Mouse (Mus musculus) c-Kit-positive CD71-positive TER-119-negative erythroid progenitor cells, embryonic 14.5 days (primary cell): ENCODE results near the gene Zfp568.

Experiments used
- DNase-seq: peaks from one replicate; pipeline ENCODE4 v3.0.0-alpha.2; 2013; ENCODE audit warnings: low read depth

Zfp568 gene

DNA sequence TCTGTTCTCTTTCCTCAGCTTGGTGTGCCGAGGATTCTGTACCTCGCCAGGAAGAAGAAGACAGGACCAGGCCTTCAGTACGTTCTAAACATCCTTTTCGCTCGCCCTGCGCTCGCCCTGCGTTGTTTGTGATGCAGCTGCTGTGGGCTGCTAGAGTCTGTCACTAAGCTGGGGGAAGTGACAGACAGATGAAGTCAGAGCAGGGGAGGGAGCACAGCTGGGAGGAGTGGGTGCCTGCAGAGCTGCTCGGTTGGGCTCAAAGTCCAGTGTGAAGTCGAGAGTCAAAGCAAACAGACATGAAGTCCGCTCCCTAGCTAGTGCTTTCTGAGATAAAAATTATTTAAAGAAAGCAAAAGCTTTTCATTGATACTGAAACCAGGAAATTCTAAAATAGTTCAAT is 5.3 kb downstream of the Zfp568 start:
- DNase-seq, result no peak

DNA sequence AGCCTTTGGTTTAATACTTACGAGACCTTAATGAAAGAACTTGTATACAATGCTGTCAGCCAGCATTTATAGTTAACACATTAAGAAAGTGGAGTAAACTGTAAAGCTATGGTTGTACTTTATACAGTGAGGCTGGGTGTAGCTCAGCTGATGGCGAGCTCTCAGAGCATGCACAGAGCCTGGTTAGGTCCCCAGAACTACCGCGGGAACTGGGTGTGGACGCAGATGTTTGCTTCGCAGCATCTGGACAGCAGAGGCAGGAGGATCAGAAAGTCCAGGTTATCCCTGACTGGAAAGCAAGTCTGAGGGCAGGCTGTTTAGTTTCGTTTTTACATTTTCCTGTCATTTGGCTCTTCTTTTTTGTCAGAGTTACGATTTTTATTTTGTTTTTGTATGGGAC is 8.9 kb downstream of the Zfp568 start:
- DNase-seq, result no peak

DNA sequence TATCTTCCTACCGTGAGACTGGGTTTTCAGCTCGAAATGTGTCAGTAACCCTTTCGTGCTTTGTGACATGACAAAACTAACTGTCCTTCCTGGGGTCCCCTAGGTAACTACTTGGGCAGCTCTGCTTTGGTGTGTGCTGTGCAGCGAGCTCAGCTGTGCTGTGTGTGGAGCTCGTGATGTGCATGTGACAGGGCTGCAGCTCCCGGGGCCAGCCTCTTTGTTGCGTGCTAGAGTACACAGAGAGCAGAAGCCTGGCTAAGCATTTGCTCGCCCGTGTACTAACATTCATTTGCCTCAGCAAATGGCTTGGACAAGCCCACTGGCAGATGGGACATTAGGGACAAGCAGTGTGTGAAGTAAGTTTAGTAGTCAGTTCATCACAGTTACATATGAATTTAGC is 9.6 kb downstream of the Zfp568 start:
- DNase-seq, result no peak

DNA sequence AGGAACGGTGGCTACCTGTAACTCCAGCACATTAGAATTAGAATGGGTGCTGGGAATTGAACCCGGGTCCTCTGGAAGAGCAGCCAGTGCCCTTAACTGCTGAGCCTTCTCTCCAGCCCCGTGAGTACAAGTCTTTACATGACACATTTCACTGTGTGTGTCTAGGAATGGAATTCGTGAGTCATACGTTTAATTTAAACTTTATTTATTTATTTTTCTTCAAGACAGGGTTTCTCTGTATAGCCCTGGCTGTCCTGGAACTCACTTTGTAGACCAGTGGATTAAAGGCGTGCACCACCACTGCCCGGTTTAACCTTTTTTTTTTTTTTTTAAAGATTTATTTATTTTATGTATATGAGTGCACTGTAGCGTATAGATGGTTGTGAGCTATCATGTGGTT is 11.4 kb downstream of the Zfp568 start:
- DNase-seq, result no peak

DNA sequence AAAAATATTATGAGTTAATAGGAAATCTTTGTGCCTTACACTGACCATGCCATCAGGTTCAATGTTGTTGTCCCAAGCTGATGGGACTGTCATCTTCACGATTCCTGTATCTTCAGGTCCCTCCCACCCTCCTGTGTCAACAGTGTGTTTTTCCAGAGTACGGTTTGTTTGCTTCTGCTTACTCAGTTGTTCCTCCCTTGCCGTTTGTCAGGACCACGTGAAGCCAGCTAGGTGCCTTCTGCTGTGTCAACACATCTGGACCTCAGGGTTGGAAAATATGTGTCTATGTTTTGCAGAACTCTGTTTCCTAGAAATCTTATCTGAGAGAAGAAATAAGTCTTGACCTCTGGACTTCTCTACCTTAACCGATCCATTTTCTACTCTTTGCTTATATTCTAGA is 16.8 kb downstream of the Zfp568 start:
- no peak for DNase-seq

DNA sequence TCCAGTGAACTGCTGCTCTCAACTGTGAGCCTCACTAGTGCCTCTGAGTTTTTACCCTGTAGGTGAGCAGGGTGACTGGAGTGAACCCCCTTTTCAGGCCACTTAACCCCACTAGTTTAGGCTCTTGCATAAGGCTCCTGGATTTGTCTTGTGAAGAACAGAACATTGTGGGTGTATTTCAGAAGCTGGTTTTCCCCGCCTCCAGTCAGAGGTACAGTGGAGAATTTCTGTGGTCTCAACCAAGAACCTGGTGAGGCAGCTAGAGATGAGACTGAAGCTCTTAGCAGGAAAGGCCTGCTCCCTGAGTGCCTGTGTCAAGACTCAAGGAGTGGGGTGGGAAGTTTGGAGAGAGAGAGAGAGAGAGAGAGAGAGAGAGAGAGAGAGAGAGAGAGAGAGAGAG is 23.8 kb downstream of the Zfp568 start:
- no peak for DNase-seq

DNA sequence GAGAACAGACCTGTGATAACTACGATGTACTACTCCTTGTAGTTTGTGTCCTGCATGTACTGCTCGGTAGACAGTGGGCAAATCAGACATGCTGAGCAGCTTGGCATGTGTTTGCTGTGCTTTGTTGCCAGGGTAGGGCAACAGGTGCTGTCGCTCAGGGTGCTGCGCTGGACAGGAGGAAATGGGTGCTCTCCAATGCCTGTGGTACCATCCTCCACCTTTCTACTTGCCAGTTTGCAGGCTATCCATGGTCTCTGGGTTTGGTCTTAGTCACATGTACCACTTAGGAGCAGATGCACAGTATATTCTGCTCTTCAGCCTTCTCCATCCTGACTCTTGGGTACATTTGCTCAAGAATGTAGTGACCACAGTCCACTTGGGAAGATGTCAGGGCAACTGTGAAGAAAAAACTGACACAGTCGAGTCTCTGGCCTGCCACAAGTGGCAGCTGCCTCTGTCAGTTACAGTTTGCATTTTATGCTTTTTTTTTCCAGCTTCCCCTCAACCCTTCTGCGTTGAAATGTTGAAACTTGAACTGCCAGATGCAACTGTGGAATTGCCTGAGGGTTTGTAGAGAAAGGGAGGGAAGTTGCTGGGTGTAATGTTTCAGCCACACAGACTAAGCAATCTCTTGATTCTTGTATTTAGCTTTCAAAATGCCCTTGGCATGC is 24.4 kb downstream of the Zfp568 start:
- DNase-seq, result no peak

DNA sequence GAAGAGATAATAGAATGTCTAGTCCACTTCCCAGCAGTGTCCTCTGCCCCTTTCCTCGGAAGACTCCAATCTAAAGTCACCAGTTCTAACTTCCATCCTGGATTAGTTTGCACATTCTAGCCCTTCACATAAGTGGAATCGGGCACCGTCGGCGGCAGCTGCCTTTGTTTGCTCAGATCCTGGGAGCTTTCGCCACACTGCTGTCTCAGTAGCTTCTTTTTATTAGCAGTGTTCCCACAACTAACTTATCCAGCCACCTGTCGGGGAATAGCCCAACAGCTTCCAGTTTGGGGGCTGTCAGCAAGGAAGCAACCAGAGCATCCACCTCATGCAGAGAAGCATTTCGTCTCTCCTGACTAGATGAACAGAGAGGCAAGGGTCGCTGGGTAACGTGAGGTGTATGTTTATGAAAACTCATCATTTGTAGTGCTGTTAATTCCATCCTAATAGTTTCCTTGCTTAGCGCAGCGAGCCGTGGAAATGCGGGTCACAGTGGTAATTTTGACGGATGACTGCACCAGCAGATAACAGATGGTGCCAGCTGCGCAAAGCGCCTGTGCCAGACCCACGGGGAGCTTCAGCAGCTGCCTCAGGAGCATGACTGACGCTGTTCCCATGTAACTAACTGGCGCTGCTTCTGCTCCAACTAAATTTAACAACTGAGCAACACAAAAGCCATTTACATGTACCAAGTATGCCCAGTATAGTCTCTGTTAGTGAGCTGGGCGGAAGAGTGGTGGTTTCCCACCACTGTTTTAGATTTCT is 25.7 kb downstream of the Zfp568 start:
- no peak for DNase-seq

DNA sequence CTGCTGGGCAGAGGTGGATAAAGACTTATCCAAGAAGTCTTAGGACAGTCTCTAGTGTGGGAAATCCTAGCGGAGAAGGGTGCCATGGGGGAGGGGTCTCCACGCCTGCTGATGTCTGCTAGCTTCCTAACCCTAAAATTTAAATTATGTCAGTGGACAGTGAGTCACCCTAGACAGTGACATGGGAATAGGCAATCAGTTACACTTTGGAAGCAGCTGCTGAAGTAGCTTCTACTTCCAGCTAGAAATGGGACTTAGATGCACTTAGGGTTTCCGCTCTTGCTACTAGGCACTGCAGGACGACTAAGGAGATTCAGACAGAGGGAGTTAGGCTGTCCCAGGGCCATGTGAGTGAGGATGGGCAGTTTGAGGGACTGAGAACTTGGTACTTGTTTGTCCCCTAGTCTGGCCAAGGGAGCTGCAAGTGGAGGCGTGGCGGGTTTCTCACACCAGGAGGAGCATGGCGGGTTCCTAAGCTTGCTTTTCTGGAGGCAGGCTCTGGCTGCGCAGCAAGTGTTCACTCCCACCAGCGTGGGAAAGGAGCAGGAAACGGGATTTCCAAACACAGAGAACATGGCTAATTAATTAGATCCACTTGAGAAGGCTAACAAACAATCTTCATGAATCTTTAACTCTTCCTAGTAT is 26.9 kb downstream of the Zfp568 start:
- no peak for DNase-seq

DNA sequence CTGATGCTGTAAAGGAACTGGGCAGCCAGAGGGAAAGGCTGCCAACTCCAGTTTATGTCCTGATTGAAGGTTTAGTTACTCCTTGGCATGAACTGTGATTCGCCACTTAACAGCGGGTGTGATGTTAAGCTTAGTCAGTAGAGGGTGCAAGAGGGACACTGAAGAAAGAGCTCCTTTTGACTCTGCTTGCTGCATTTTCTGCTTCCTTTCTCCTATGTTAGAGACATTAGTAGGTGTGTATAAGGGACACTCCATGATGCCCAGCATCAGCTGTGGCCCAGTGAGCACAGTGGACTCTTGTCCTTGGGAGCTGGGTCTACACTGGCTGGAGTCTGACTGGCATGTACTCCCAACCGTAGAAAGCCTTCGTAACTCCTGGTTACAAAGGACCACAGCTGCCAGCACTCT is 29.2 kb downstream of the Zfp568 start:
- peak; percentile 35 for DNase-seq

DNA sequence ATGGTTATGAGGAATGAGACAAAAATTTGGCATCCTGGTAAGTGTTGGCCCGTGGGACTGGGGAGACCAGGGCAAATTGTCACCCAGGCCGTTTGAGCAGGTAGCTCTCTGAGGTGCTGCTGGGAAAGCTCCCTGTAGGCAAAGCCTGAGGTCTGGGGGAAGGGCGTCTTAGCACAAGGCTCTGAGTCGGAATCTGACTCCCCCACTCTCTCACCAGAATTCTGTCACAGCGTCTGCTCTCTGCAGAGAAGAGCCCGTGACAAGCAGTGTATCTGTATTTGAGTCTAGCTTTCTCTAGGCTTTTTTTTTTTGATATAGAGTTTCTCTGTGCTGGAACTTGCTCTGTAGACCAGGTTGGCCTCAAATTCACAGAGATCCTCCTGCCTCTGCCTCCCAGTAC is 33.5 kb downstream of the Zfp568 start:
- DNase-seq, result no peak

DNA sequence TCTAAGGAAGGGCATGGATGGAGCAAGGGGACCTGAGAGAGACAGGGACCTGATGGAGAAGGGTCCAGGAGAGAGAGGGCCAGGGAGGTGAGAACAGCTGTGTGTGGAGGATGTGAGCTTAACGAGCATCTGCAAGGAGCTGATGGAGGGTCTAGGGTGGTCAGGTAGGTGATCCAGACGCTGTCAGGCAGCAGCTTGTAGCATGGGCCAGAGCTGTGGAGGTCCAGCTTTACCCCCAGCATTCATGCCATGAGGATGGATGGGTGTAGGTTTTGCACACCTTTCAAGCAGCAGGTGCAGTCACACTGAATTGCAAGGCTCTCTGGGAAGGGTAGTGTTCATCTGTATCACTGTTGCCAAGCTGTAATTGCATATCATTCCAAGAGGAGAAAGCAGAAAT is 35.8 kb downstream of the Zfp568 start:
- DNase-seq, result no peak

DNA sequence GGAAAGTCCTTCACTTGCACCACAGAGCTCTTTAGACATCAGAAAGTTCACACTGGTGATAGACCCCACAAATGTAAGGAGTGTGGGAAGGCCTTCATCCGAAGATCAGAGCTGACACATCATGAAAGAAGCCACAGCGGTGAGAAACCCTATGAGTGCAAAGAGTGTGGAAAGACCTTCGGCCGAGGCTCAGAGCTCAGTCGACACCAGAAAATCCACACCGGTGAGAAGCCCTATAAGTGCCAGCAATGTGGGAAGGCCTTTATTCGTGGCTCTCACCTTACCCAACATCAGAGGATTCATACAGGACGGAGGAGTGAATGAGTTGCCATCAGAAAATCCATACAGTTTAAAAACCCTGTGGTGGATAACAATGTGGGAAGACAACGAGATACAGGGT is 39.6 kb downstream of the Zfp568 start:
- no peak for DNase-seq

DNA sequence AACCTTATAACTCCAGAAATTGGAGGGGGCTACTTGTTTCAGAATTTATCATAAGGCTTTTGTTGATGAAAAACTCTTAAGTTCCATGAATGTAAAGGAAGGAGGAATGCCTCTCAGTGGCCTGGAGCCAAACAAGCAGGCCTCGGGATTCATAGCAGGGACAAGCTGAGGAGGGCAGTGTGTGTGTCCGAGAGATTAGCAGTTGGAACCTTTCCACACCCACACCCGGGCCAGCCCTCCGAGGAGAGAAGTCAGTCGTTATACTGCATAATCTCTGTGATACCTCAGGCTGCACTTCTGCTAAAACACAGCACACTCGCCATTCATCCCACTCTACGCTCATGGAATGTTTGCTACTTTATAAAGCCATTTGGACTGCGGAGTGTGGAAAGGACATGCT is 40.0 kb downstream of the Zfp568 start:
- no peak for DNase-seq

DNA sequence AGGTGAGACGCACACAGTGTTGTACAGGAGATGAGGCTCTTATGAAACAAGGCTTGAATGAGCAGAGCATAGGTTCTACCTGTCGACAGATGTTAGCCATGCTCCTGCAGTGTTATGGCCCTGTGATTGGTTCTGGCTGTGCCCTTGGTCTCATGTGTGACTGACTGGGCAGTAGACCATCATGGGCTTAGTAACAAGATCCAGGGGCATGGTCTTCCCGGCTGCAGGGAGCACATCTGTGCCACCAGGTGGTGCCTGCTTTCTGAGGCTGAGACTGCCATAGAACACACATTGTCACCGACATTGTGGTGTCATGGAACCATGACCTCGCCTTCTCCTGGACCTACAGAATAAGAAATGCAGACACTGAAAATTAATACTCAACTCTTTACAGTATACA is 41.6 kb downstream of the Zfp568 start:
- no peak for DNase-seq

DNA sequence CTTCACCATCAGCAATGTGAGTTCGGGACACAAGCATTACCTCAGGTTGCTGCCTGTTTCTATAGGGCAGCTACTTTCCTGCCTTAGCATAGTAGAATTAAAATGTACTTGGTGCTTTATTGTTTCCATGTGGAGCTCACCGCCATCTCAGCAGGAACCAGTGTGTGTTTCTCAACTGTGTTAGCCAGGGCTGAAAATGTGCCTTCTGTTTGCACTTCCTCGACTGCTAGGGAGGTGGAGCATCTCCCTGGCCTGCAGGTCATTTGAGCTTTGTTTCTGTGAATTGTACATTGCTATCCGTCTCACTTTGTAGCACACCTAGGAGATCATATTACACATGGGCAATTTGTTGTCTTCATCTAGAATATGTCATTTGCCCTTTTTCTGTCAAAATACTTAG is 43.6 kb downstream of the Zfp568 start:
- no peak for DNase-seq

DNA sequence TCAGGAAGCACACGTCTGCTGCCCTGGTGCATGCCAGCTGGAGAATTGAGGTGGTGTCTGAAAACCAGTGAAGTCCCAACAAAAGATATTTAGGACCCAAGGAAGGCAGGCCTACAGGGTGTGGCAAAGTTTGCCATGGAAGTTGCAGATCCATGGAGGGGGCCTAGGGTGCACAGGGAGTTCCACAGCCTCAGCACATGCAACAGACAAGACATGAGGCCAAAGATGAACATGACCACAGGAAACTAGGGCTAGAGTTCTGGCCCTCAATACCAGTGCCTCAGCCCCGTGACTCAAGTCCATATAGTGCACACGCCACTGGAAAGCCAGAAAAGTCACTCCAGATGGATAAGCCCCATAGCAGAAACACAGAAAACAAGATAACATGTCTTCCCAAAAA is 44.8 kb downstream of the Zfp568 start:
- no peak for DNase-seq

DNA sequence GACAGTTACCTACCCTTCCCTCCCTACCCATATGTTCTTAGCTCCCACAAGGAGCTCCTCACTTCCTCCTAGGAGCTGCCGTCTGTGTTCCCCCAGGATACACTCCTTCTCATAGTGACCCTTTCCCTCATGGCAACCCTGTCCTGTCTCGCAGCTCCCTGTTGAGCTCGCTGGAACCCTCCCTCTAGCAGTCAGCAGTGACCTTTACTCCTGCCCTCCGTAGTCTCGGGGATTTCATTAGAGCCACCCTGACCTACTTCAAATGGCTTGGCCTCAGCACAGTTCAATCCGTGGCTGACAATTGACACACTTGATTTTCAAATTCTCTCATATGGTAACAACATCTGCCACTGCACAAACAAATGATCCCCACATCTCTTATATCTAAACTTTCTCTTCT is 46.9 kb downstream of the Zfp568 start:
- DNase-seq, result no peak

DNA sequence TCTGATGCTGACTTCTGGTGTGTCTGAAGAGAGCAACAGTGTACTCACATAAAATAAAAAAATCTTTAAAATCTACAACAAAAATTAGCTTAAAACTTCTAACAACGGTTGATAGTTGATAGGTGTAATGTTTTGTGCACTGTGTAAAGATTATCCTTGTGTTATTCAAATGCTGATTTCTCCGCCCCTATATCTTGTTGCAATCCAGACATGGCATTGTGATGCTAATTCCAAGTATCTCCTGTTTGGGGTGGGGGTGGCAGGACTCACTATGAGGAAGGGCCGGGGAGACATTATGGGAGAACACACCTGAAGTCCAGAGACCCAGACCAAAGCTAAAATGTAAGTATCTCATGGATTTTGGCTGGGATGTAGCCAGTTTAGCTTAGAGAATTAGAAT is 47.6 kb downstream of the Zfp568 start:
- DNase-seq, result no peak

DNA sequence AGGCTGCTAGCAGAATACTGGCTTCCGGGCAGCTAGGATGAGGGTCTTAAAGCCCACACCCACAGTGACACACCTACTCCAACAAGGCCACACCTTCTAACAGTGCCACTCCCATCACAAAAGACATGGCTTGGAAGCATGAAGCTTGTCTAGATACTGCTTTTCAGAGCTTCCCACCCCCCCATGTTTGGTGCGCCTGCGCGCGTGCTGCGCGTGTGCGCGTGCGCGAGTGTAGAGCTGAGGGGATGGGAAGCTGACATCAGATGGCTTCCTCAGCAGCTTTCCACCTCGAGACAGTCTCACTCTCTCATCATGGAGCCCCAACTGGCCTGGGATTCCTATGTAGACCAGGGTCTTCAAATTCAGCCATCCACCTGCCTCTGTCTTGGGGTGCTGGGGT is 50.6 kb downstream of the Zfp568 start:
- no peak for DNase-seq

DNA sequence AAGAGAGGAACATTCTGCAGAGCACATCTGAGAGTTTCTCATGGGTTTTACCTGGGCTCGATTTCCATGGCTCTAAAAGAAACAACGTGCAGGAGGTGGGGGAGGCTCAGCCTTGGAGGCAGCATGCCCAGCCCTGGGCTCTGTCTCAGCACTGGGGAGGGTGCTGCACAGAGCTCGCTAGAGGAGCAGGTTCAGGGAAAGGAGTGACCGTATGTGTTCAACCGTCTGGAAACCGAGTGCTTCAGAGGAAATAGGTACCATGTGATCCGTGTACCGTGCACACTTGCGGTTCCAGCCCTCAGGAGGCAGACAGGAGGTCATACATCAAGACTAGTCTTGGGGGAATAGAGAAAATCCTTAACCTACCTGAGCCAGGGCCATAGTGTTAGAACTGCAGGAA is 60.6 kb downstream of the Zfp568 start:
- DNase-seq, result no peak

DNA sequence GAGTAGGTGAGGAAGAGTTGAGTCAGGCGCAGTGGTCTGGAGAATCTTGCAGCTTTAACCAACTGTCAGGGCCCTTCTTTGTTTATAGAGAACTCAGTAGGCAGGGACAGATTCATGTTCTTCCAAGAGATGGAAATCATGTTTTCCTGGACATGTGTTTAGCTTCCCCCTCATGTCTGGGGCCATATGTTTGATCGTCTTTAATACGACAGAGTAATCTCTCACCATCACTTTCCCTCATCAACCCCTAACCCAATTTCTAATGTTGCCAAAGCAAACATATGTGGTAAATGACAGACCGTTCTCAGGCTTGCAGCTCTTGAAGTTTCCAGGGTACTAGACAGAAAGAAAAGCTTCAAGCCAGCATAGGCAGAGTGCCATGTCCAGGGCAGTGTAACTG is 64.4 kb downstream of the Zfp568 start:
- DNase-seq, result no peak

DNA sequence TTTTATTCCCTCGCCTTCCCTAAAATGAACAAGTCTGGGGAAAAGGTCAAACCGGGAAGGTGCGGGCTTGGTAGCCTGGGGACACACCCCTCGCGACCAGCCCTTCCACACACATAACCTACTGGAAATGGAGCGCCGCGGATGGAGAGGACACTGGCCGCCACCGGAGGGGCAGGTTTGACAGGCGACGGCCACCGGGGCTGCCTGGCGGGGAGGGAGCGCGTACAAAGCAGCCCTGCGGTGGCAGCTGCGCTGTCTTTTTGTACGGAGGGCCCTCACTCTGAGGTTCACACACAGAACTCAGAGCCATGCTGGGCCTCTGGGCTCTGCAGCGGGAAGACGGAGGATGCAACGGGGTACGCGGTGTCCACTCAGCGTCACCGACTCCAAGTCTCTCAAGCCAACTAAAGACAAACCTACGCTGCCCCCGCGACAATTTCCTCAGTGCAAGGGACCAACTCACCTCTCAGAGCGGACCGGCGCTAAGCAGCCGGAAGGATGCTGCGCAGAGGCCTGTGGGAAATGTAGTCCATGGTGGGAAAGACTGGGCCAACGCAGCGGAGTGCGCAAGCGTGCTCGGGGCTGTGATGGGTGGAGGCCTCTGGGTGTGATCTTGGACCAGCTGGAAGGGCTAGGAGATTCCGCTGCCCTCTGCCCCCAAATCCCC is 67.3 kb downstream of the Zfp568 start, which contains the start of gene Zfp14:
Gene Zfp14 (minus strand): TSS at position 499 of the 667 bp plus-strand sequence.
- peak; percentile 76 for DNase-seq
